Mouse (Mus musculus) frontal cortex, adult (tissue): ENCODE measurements around the gene Krt28.
A peak's percentile ranks its signal among the peaks of the same experiment; 100 is the strongest.

Experiments used
- ATAC-seq: cut with Nextera tagmentation; 2 replicates; pipeline ENCODE4 v1.9.2; 2017; ENCODE audit warnings: mild to moderate bottlenecking, moderate library complexity, mixed read lengths; ENCODE audit not compliant: low TSS enrichment

Krt28 gene

DNA sequence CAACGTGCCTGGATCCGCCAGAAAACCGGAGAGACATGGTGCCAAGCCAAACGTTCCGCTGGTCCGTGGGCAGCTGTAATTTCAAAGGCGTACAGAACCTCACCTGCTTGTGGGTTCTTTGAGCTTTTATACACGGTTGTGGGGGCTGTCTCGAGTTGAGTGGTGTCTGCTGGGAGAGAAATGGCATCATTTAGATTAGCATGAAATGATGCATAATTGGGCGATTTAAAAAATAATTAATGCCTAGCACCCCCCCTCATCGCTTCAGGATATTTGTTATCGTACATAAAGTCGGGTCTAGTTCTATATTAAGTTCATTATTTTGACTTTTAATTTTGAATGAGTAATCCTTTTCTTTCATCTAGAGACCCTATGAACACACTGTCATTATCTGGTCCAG is at the start of gene Krt28:
Krt28 (minus strand) TSS at position 101 of the 400 bp plus-strand sequence.
- ATAC-seq, result no peak

DNA sequence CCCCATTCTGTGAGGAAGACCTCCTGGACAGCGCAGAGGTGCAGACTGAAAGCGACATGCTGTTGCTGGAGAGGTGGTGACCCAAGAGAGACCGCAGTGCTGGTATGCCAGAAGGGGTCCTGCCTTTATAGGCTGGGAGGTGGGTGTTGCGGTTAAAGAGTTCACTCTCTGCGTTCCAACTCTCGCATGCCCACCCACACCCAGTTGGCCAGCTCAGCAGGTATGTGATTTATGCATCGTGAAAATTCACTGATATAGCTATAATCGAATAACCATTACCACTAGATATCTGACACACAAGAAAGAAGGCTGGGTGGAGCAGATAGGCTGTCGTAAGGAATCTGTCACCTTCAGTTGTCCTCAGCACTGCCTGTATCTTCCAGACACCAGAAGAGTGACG is 47.5 kb upstream of the Krt28 start, which contains the start of gene Krt12:
Krt12 (minus strand) TSS at position 101 of the 400 bp plus-strand sequence.
- ATAC-seq, result no peak

DNA sequence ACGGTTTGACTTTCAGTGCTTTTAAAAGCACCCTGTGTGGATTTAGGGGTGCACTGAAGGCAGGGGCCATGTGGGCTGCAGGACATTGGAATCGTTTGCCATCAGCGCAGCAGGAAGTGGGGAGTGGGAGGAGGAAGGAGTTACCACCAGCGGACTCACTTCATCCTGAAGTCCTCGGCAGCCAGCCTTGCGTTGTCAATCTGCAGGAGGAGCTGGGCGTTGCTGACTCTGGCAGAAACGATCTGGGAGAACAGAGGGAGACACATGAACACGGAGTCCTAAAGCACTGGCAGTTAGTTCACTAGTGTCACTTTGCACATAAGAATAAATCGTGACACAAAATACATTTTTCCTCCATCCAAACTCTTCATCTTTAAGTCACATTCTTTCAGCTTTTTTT is 45.9 kb upstream of the Krt28 start:
- ATAC-seq, result no peak

DNA sequence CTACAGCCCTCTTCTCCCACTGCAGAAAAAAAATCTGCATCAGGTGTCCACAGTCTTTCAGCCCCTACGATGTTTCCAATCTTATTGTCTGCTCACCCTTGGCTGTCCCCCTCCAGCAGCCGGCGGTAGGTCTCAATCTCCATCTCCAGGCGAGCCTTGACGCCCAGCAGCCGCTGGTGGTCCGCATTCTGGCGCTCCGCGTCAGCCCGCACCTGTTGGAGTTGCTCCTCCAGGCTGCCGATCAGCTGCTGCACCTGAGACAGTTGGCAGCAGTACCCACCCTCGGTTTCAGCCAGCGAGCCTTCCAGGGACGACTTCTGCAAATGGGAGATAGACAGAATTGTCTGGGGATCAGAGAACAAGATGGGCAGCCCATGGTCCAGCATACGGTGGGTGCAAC is 43.1 kb upstream of the Krt28 start:
- ATAC-seq, result no peak

DNA sequence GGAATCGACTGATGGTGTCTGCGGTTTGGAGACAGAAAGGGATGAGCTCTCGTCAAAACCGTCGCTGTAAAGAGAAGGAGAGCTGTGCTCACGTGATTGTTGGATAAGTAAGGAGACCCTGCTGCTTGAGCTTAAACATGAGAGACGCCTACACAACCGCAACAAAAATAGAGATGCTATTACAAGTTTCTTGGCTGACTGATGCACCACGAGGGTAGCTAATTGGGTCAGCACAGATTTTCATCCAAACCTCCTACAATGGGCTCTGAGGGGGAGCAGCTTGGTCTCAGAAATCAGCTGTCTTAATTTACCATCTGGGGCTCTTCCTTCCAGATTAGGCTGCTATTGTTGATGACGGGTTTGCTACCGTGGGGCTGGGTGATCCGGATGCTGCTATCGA is 42.2 kb upstream of the Krt28 start:
- ATAC-seq, result peak; percentile 83

DNA sequence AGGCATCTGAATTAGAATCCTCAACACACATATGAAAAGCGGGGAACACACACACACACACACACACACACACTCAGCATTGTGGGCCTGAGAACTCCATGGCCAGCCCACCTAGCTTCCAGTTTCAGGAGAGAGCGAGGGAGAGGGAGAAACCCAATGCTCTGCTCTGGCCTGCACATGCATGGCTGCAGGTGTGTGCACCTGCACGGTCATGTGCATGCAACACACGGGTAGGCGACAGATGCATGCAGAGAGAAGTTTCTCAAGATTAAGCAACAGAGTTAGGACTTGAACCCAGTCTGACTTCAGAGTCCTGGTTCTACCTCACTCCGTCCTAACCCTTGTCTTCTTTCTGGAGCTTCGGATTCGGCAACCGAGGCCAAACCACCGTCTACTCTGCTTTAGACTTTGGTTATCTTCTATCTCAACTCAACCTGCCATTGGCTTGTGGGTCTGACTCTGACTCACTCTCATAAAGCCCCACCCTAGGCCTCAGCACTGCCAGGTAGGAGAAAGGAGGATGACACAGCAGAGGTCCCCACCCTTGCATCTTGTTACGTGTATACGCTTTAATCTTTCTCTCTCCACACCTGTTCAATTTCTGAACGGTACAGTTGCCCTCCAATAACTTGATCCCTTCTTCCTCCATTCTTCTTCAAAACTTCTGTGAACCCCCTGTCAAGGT is 39.9 kb upstream of the Krt28 start:
- no peak for ATAC-seq

DNA sequence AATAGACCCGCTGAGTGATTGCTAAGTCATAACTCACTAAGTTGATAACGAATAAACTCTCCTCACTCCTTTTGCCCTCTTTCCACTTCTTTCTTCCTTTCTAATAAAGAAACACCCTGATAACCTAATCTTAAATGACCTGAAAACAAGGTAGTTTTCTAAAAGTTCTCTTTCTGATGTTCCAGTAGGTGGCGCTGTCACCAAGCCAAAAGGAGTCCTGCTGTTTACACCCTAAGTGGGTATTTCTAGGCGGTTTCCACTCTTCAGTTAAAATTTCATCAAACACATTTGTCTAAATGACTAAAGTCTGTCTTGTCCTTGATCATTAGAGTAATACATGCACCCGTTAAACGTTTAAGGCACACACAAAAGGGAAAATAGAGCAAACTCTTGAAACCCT is 38.5 kb upstream of the Krt28 start:
- no peak for ATAC-seq

DNA sequence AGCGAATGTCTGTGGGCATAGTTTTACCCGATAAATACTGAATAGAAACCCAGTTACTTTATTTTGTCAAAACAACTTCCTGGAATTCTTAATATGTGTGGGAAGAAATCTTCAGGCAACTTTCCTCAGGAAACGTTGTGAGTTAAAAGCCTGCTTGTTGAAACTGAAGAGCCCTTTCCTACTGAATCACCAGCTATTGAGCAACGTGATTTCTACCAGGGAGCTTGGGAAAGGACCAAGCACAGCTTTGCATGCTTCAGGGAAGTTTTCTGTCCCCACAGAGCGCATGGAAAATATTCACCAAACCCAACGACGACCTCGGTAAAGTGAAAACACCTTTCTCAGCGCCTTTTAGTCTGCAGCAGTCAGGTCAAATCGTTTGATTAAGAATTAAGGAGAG is 31.5 kb upstream of the Krt28 start:
- no peak for ATAC-seq

DNA sequence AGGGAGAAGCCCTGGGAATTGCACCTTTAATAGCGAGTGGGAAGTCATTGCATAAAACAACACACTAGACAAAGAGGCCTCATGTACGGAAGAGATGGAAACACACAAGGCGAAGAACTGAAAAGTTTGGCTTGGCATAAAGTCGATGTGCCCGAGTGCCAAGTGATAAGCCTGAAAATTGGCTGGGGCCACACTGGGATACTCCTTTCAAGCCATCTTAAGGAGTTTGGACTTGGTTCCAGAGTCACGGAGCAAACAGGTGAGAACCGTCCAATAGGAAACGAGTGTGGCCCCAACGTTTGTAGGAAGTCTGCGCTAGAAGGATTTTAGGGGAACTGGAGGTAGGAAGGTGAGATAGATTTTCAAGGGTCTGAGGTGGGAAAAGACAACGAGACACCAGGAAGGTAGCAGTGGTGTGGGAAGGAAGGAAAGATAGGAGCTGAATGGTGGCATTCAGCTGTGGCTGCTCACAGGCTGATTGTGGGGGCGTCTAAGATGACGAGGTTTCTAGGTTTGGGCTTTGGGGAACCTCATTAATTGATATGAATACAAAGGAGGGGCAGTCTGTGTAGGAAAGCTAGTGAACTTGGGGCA is 25.4 kb upstream of the Krt28 start:
- no peak for ATAC-seq

DNA sequence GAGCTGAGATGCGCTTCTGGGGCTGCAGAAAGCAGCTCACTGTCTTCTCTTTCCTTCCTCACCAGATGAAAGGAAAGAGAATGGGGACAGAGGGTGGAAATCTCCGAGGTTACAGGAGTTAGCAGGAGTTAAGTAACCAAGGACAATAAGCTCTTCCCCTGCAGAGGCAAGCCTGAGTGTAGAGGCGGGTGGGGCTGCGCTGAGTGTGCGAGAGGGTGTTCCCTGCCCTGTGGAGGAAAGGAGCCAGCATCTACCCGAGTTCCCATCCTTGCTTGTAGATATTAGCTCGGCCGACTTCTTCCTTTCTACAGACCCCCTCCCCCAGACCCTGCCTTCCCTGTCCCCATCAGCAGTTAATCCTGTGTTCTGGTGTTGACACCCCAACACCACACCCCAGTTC is 24.1 kb upstream of the Krt28 start:
- ATAC-seq, result 0 out of 2 replicates have a peak, but pooled peaks have one; percentile 23

DNA sequence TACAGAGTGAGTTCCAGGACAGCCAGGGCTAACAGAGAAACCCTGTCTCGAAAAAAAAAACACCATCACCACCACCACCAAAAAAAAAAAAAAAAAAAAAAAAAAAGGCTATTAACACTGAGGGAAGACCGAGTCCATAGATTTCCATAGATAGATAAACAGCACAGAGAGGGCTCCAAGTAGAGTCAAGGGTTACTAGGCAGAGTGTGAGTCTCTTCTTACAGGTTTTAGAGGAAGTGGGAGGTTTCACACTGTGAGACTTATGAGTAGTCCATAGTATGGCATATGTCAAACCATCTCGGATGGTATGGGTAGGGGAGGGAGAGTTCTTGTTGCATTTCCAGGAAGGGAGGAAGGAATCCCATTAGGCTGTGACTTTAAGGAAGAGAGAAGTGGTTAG is 23.4 kb upstream of the Krt28 start:
- no peak for ATAC-seq

DNA sequence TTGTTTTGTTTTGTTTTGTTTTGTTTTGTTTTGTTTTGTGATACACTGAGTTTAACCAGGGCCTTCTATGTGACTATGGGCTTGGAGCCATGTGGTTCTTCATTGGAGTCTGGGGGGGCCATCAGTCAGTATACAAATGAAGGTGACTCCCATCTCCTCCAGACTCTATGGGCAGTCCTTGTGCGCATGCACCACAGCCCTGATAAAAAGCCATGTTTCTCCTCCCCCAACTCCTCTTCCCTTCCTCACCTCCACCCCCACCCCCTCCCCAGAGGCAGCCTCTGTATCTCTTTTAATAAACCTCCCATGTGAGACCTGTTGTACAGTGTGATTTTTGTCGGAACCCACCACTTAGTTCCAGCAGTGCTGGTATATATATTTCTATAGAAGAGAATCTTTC is 22.0 kb upstream of the Krt28 start:
- ATAC-seq, result no peak

DNA sequence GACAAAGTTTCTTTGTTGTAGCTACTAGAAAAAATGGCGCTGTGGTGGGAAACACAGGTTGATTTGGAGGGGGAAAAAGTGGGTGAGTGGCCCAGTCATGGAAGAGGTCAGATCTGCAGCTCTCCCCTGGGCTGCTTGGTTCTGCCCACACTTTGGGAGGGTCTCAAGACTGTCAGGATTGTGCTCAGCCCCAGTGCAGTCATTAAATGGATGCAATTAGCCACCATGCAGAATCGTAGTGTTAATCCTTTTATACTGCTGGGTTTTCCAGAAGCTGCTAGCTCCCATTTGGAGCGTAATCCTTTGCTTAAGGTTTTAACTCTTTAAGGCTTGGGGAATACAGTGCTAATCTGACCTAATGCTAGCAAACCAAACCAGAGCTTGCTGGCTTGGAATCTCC is 21.3 kb upstream of the Krt28 start:
- no peak for ATAC-seq

DNA sequence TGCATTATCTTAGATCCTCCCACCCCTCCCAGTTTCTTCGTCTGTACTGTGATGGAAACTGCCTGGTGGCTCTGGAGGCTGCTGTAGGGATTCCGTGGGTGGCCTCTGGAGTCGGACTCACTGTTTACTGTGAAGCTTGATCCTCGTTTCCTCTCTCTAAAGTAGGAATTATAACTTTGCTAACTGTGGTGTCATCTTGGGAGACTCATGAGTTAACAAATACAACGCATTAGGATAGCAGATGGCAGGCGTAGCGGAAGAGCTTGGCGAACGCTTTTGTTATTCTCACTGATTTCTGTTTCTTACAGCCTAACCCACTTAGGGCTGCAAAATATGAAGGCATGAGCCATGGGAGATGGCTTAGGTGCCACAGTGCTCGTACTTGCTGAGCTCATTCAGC is 17.8 kb upstream of the Krt28 start:
- ATAC-seq, result peak; percentile 90

DNA sequence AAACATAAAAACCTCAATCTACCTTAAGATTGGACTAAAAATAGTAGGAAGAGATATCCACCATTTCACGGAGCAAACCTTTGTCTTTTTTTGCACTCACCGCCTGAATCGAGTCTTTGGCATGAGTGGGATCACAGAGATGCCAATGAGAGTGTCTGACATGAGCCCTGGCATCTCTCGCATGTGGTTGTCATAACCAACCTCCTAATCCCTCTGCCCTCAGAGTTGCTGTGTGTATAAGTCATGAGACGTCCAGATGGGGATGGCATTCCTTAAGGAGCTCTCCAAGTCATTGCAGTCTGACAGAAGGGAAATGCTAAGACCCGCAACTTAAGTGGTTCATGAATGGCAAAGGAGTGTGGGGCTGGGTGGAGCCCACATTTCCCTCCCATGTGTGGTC is 16.7 kb upstream of the Krt28 start:
- ATAC-seq, result no peak

DNA sequence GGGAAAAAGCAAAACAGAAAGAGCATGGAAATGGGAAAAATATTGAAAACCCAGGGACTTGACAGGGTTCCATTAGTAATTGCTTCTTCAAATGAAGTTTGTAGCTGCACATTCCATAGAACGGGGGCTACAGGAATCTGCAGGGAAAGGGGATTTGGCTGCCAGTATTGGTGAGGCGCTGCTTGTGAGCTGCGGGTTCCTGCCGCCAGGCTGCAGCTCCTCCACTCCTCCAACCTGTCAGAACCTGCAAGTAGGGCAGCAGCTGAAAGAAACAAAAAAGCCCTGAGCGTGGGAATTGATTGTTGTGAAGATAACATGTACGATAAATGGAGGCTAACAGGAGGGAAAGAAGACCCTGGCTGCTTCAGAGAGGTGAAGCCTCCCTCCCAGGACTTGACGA is 16.2 kb upstream of the Krt28 start:
- ATAC-seq, result no peak

DNA sequence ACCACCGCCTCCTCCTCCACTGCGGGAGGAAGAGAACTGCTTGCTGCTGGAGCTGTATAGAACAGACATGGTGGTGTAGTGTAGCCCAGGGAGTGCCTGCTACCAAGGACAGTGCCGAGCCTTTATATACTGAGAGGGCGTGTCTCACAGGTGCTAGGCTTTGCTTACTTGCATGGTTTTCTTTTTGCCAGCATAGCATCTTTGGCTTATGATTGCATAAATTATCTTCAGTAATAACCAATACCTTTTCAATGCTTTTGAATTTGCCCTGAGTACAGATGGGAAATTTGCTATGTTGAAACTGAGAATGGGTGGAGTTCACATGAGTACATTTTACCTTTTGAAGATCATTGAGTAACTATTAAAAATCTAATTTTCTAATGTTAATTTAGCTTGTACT is 14.6 kb upstream of the Krt28 start, which contains the start of gene Krt10:
Krt10 (minus strand) TSS at position 101 of the 400 bp plus-strand sequence.
- ATAC-seq, result no peak

DNA sequence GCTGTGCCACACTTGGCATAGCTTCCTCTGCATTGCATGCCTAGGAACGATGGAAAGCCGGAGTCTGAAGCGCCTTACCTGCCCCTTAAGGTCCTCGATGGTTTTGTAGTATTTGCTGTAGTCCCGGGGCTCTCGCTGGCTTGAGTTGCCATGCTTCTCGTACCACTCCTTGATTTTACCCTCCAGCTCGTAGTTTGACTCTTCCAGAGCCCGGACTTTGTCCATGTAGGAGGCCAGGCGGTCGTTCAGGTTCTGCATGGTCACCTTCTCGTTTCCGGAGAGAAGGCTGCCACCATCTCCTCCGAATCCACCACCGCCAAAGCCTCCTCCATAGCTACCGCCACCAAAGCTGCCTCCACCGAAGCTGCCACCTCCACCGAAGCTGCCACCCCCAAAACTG is 14.0 kb upstream of the Krt28 start:
- no peak for ATAC-seq

DNA sequence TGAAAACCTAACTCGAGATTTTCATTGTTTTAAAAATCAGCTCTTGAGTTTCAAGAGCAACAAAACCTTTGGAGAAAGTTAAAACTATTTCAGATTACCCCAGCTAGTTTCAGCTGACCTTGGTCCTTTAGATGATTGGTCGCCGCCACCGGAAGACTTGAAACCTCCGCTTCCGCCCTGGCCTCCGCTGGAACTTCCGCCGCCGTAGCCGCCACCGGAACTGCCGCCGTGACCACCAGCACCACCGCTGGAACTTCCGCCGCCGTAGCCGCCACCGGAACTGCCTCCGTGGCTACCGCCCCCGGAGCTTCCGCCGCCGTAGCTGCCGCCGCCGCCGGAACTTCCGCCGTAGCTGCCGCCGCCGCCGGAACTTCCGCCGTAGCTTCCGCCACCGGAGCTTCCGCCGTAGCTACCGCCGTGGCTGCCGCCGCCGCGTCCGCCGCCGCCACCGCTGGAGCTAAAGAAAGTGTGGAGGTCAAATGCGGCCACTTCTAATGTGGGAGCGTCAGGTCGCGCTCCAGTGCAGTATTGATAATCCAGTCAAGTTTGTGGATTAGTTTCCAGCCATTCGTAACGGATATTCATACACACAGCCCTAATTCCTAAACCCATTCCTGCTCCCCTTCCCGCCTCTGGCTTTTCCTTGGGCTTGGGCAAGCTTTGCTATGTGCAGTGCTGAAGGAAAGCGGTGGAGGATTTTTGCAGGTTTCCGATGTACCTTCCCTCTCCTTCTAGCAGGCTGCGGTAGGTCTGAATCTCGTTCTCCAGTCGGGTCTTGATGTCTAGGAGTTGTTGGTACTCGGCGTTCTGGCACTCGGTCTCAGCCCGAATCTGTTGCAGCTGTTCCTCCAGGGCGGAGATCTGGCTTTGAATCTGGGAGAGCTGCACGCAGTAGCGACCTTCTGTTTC is 11.4 kb upstream of the Krt28 start:
- ATAC-seq, result peak; percentile 88

DNA sequence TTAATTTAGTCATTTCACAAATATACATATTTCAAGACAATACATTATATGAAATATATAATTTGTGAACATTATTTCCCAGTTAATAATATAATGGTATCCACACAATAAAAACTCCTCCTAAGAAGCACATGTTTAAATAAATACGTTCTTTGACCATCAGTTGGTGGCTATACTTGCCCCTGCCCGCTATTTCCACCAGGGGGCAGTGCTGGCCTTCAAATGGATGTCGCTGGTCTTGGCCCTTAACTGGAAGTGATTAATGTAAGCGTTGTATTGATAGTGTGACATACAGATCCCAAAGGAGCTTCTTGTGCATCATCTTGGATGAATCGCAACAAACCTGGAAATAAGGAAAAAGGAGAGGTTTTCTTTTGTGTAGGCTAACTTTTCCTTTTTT is 4.9 kb upstream of the Krt28 start:
- ATAC-seq, result no peak; the same call in 1 of the 2 replicates

DNA sequence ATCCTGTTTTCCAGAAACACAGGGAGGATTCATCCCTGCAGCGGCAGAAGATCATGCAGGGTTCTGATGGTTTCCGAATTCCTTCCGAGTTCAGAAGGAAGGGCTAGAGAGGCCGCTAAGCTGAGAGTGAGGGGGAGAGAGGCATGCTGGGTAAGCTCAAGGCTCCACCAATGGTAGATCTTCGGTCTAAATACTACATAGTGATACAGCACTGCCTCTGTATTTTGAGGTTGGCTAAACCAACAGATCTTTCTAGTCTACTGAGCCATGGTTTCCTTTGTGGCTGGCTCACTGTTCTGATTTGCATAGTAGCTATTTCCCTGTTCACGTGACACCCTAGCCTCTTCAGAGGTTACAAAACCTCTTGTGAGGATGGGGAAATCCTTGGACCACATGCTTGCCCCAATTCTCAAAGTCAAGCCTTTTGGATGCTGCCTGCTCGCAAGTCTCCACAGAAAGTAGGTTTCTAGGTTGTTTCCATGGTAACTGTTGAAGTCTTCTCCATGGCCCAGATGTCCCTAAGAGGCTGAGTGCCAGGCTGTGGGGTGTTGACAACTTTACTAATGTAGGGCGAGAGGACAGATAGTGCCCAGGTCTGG is 4.8 kb downstream of the Krt28 start:
- peak; percentile 93 for ATAC-seq

DNA sequence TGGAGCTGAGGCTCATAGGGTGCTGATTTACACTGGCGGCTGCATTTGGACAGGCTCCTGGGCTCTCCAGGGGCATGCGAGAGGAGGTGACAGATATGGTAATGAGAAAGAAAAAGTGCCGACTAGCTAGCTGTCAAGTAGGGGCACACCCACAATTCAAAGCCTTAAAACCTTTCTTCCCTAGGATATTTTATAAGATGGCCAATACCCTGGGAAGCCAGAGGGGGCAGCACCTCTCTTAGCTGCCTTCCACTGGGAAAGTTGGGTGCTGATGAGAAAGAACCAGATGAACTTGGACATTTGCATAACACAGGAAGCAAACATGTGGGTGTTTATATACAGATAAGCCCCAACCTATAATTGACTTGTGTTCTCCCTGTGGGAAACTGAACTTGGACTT is 5.5 kb downstream of the Krt28 start:
- no peak for ATAC-seq
